ENCODE assay signal across 11 mouse cellular contexts in genomic region chr15:84223423-84223822, GRCm38 (mm10). TPM values are rescaled to one million over a fixed set of nuclear protein-coding genes. Genes with fewer than 3 reads are reported as not detected.
DNase-seq lines count a peak whose midpoint lies in the region; ATAC-seq and TF ChIP-seq lines count a peak whose summit lies in the region.
"Had no signal": no experiment of that assay in that cellular context is flagged by ENCODE, and none has a peak within 500 bp of the region (broad histone marks: within the 10 kb centered on the region; RNA-seq: fewer than 3 reads in every experiment).

No protein-coding gene starts in this region.

- H3K27ac ChIP-seq in forebrain, postnatal 0 days (ENCODE audit: low read depth, low read length) = no peak overlapping the region
- no peak overlapping the region for H3K27ac ChIP-seq in forebrain, embryonic 13.5 days
- peak overlapping the region; percentile 46; the same call in 1 of the 2 replicates for H3K27ac ChIP-seq in midbrain, embryonic 12.5 days (replicated peaks)

- peak; percentile 58 for TF ChIP-seq CTCF in forebrain, postnatal 0 days (IDR thresholded peaks at IDR 0.05; ENCODE audit: low read depth)

- H3K36me3 ChIP-seq in forebrain, postnatal 0 days (ENCODE audit: insufficient read depth) = no peaks in the 10 kb centered on the region
- H3K36me3 ChIP-seq in forebrain, embryonic 13.5 days (ENCODE audit: poor library complexity, severe bottlenecking) = no peaks in the 10 kb centered on the region
- H3K36me3 ChIP-seq in midbrain, embryonic 12.5 days = no peaks in the 10 kb centered on the region

- no peaks in the 10 kb centered on the region for H3K9me3 ChIP-seq in forebrain, postnatal 0 days (ENCODE audit: low read length)
- no peaks in the 10 kb centered on the region for H3K9me3 ChIP-seq in forebrain, embryonic 13.5 days (replicated peaks)
- H3K9me3 ChIP-seq in midbrain, embryonic 12.5 days = no peaks in the 10 kb centered on the region

- H3K9ac ChIP-seq in forebrain, postnatal 0 days = no peak overlapping the region
- H3K9ac ChIP-seq in forebrain, embryonic 13.5 days = no peak overlapping the region
- no peak overlapping the region for H3K9ac ChIP-seq in midbrain, embryonic 12.5 days (replicated peaks)

- no peak overlapping the region for H3K4me2 ChIP-seq in forebrain, postnatal 0 days (ENCODE audit: low read depth)
- H3K4me2 ChIP-seq in forebrain, embryonic 13.5 days = no peak overlapping the region
- no peak overlapping the region for H3K4me2 ChIP-seq in midbrain, embryonic 12.5 days (replicated peaks)

- peak; percentile 43 for DNase-seq in forebrain, postnatal 0 days
- DNase-seq in left cerebral cortex, postnatal 14 days (ENCODE audit: low spot score in 2 of 2) = peak; percentile 47 to 61
- no peak for DNase-seq in left cerebral cortex, adult 8-10 months (ENCODE audit: low spot score in 2 of 2)
- peak; percentile 64 for DNase-seq in embryo, embryonic 11 days
- no peak for DNase-seq in urinary bladder, adult 18-20 months (ENCODE audit: low spot score in 2 of 2)
- DNase-seq in cerebellum, adult 8-10 months = no peak
- DNase-seq: lung, postnatal 14 days had no signal

- 0 out of 2 replicates have a peak, but pooled peaks have one; percentile 28 for ATAC-seq in forebrain, postnatal 0 days
- ATAC-seq in forebrain, embryonic 13.5 days = no peak
- no peak for ATAC-seq in midbrain, embryonic 12.5 days (ENCODE audit: low FRiP score, low read depth)
- ATAC-seq: CD4-positive, CD25-positive, alpha-beta regulatory T cell, adult 4 months; forebrain, embryonic 16.5 days had no signal

- 29% methylated on average over 6 of the region's 6 CpGs for WGBS in forebrain, postnatal 0 days
- WGBS in forebrain, embryonic 13.5 days = 31% methylated on average over 6 of the region's 6 CpGs
- WGBS in midbrain, embryonic 12.5 days = 27% methylated on average over 6 of the region's 6 CpGs

- no peak overlapping the region for H3K4me3 ChIP-seq in forebrain, postnatal 0 days (ENCODE audit: low read depth, low read length)
- H3K4me3 ChIP-seq in forebrain, embryonic 13.5 days = no peak overlapping the region
- no peak overlapping the region for H3K4me3 ChIP-seq in midbrain, embryonic 12.5 days

- H3K27me3 ChIP-seq in forebrain, postnatal 0 days (ENCODE audit: insufficient read depth, low read length) = no peaks in the 10 kb centered on the region
- no peaks in the 10 kb centered on the region for H3K27me3 ChIP-seq in forebrain, embryonic 13.5 days
- no peaks in the 10 kb centered on the region for H3K27me3 ChIP-seq in midbrain, embryonic 12.5 days

- intact Hi-C loops in left cerebral cortex, postnatal 14 days (cut with DNase I) = no loop called here

- H3K4me1 ChIP-seq in forebrain, postnatal 0 days (ENCODE audit: insufficient read depth) = peaks cover 15% of the 10 kb centered on the region; the same call in 1 of the 2 replicates
- peaks cover 48% of the 10 kb centered on the region for H3K4me1 ChIP-seq in forebrain, embryonic 13.5 days
- H3K4me1 ChIP-seq in midbrain, embryonic 12.5 days = peaks cover 38% of the 10 kb centered on the region

RNA-seq across cellular contexts. Expression of gene Parvb, which starts 8.4 kb away (rescaled TPM):
- 3.8 and 9.4 TPM in 2 replicates for total RNA-seq in forebrain, postnatal 0 days (2014; rRNA removed)
- 2.7 and 4.3 TPM in 2 replicates for polyA plus RNA-seq in forebrain, postnatal 0 days (2015; fragmentation: Nextera tagmentation; extraction: Ambion mirVana)
- polyA plus RNA-seq in forebrain, embryonic 13.5 days (2015; fragmentation: Nextera tagmentation; extraction: Ambion mirVana) = 2.1 and 2.6 TPM in 2 replicates
- total RNA-seq in left cerebral cortex, postnatal 14 days (2021) = 10 to 100 TPM; 28.4 to 28.7 TPM
- total RNA-seq in left cerebral cortex, adult 8-10 months (2022) = 10 to 100 TPM; 15.8 to 20.0 (median 17.9) TPM
- polyA plus RNA-seq in midbrain, embryonic 12.5 days (2016; fragmentation: Nextera tagmentation; extraction: Ambion mirVana) = 5.9 and 6.5 TPM in 2 replicates

RNA-seq across cellular contexts. Expression of gene Samm50, which starts 31.4 kb away (rescaled TPM):
- total RNA-seq in forebrain, postnatal 0 days (2014; rRNA removed) = 36.6 and 37.2 TPM in 2 replicates
- polyA plus RNA-seq in forebrain, postnatal 0 days (2015; fragmentation: Nextera tagmentation; extraction: Ambion mirVana) = 88.3 and 93.8 TPM in 2 replicates
- polyA plus RNA-seq in forebrain, embryonic 13.5 days (2015; fragmentation: Nextera tagmentation; extraction: Ambion mirVana) = 84.4 and 91.5 TPM in 2 replicates
- total RNA-seq in left cerebral cortex, postnatal 14 days (2021) = 10 to 100 TPM; 87.9 to 94.6 TPM
- 100 to 1,000 TPM; 102 to 106 (median 104) TPM for total RNA-seq in left cerebral cortex, adult 8-10 months (2022)
- 86.8 and 99.4 TPM in 2 replicates for polyA plus RNA-seq in midbrain, embryonic 12.5 days (2016; fragmentation: Nextera tagmentation; extraction: Ambion mirVana)

RNA-seq across cellular contexts. Expression of gene Pnpla3, which starts 55.8 kb away (rescaled TPM):
- 5.2 and 5.6 TPM in 2 replicates for total RNA-seq in forebrain, postnatal 0 days (2014; rRNA removed)
- polyA plus RNA-seq in forebrain, postnatal 0 days (2015; fragmentation: Nextera tagmentation; extraction: Ambion mirVana) = 2.4 and 3.0 TPM in 2 replicates
- 2.8 and 3.1 TPM in 2 replicates for polyA plus RNA-seq in forebrain, embryonic 13.5 days (2015; fragmentation: Nextera tagmentation; extraction: Ambion mirVana)
- total RNA-seq in left cerebral cortex, postnatal 14 days (2021) = 10 to 100 TPM in 1 of 2 experiments, 1 to 10 TPM in 1; 7.6 to 10.2 TPM
- total RNA-seq in left cerebral cortex, adult 8-10 months (2022) = 10 to 100 TPM in 3 of 4 experiments, 1 to 10 TPM in 1; 9.3 to 12.4 (median 12.2) TPM
- 4.1 and 4.4 TPM in 2 replicates for polyA plus RNA-seq in midbrain, embryonic 12.5 days (2016; fragmentation: Nextera tagmentation; extraction: Ambion mirVana)

Comparison
In these comparisons a context has a peak if more than half of its experiments do, and no peak if none do; other contexts are left out.
1. DNase-seq: peak in forebrain, postnatal 0 days (single experiment), left cerebral cortex, postnatal 14 days (2 of 2) and embryo, embryonic 11 days (single experiment); none in left cerebral cortex, adult 8-10 months (0 of 2), urinary bladder, adult 18-20 months (0 of 2) and cerebellum, adult 8-10 months (single experiment).